Mouse (Mus musculus) liver, embryonic 11.5 days (tissue): ENCODE measurements at regions not wholly inside any gene's neighbourhood (a gene's known extent, or its start where the extent isn't known, plus 50 kb on each side); places are given as distances from the start of the nearest gene placed in this dataset.
A peak's percentile ranks its signal among the peaks of the same experiment; 100 is the strongest.
"Not testable (repeated sequence)": the region's sequence is repeated elsewhere in the genome, so short reads cannot be mapped to it uniquely, and the experiment has no call there.

ENCODE experiments used
- ATAC-seq: fragments of 200-750 bp; cut with Nextera tagmentation; replicated peaks from 2 replicates; pipeline ENCODE4 v1.8.0; 2017; ENCODE audit warnings: moderate number of reproducible peaks, mild to moderate bottlenecking, moderate TSS enrichment, moderate library complexity; ENCODE audit not compliant: low FRiP score
- DNase-seq: peaks from one replicate; pipeline ENCODE4 v3.0.0-alpha.2; 2017; ENCODE audit warnings: low spot score
- H3K27ac ChIP-seq: fragments of 300-500 bp; sonication (generic); 2 replicates; pipeline ENCODE4 v1.5.1; 2014; ENCODE audit warnings: mild to moderate bottlenecking, low read depth, low read length, control low read depth
- H3K27me3 ChIP-seq: fragments of 300-500 bp; sonication (generic); replicated peaks from 2 replicates; pipeline ENCODE4 v1.6.1; 2014; ENCODE audit warnings: low read length, mixed read lengths; ENCODE audit not compliant: control insufficient read depth, insufficient read depth
- H3K36me3 ChIP-seq: fragments of 300-500 bp; sonication (generic); 2 replicates; pipeline ENCODE4 v1.6.1; 2014; ENCODE audit warnings: mild to moderate bottlenecking, low read length, moderate library complexity, mixed read lengths; ENCODE audit not compliant: control insufficient read depth, insufficient read depth
- H3K4me1 ChIP-seq: fragments of 300-500 bp; sonication (generic); replicated peaks from 2 replicates; pipeline ENCODE4 v1.6.1; 2014; ENCODE audit warnings: low read length, mixed read lengths; ENCODE audit not compliant: control insufficient read depth, insufficient read depth
- H3K4me2 ChIP-seq: fragments of 300-500 bp; sonication (generic); 2 replicates; pipeline ENCODE4 v1.6.1; 2014; ENCODE audit warnings: mild to moderate bottlenecking, control low read depth, moderate library complexity
- H3K4me3 ChIP-seq: fragments of 300-500 bp; sonication (generic); 2 replicates; pipeline ENCODE4 v1.5.1; 2014; ENCODE audit warnings: low read depth, low read length, control low read depth
- H3K9ac ChIP-seq: fragments of 300-500 bp; sonication (generic); 2 replicates; pipeline ENCODE4 v1.6.1; 2014; ENCODE audit warnings: low read depth, low read length, control low read depth
- H3K9me3 ChIP-seq: fragments of 300-500 bp; sonication (generic); 2 replicates; pipeline ENCODE4 v1.6.1; 2016; ENCODE audit warnings: low read length, inconsistent platforms, mixed read lengths; ENCODE audit not compliant: control insufficient read depth
- WGBS: fragments of 180-500 bp; shearing (Covaris S2); extraction: QIAGEN DNeasy Blood & Tissue Kit; methylation state at CpG from one replicate; pipeline ENCODE4 v1.1.7; 2014; 5-methylcytosine and 5-hydroxymethylcytosine counted together

GRCm38 (mm10) chr7:129764456-129764970 lies 172.8 kb downstream of the Wdr11 start:
- H3K27me3 ChIP-seq = no peaks in the 10 kb centered on the region
- H3K4me2 ChIP-seq = no peak overlapping the region
- H3K27ac ChIP-seq = no peak overlapping the region; the same call in 1 of the 2 replicates
- no peak overlapping the region for H3K4me3 ChIP-seq
- no peak for DNase-seq
- WGBS = 91% methylated on average over 5 of the region's 5 CpGs
- H3K9ac ChIP-seq = no peak overlapping the region
- no peak for ATAC-seq
- no peaks in the 10 kb centered on the region for H3K4me1 ChIP-seq
- H3K9me3 ChIP-seq = no peaks in the 10 kb centered on the region
- no peaks in the 10 kb centered on the region for H3K36me3 ChIP-seq

- Histone ChIP-seq H3K36me3 (no peaks in the 10 kb centered on the region), H3K4me2 (no peak overlapping the region), H3K4me1 (no peaks in the 10 kb centered on the region), H3K4me3 (no peak overlapping the region), H3K27me3 (no peaks in the 10 kb centered on the region), H3K27ac (no peak overlapping the region), H3K9me3 (no peaks in the 10 kb centered on the region), H3K9ac (no peak overlapping the region)
- 87% methylated on average over 7 of the region's 7 CpGs for WGBS
- ATAC-seq (no peak), DNase-seq (no peak)
Observed at GRCm38 (mm10) chr7:129765681-129766080, 174.0 kb downstream of the Wdr11 start.

- 70% methylated on average over 6 of the region's 6 CpGs for WGBS
- Histone ChIP-seq H3K4me1 (no peaks in the 10 kb centered on the region), H3K27me3 (no peaks in the 10 kb centered on the region), H3K36me3 (no peaks in the 10 kb centered on the region), H3K9ac (no peak overlapping the region), H3K4me3 (no peak overlapping the region), H3K9me3 (no peaks in the 10 kb centered on the region), H3K4me2 (no peak overlapping the region), H3K27ac (no peak overlapping the region)
- ATAC-seq (no peak), DNase-seq (no peak)
Observed at GRCm38 (mm10) chr7:129766087-129766834, 174.6 kb downstream of the Wdr11 start.

- not testable (repeated sequence) for H3K27ac ChIP-seq, H3K27me3 ChIP-seq, H3K9ac ChIP-seq, ATAC-seq, H3K36me3 ChIP-seq, H3K4me3 ChIP-seq, DNase-seq, H3K9me3 ChIP-seq, H3K4me2 ChIP-seq, H3K4me1 ChIP-seq
- 69% methylated on average over 1 of the region's 1 CpGs for WGBS
Observed at GRCm38 (mm10) chr7:129769673-129770072, 178.0 kb downstream of the Wdr11 start.

- DNase-seq = no peak
- no peak overlapping the region for H3K4me3 ChIP-seq
- no peak overlapping the region for H3K9ac ChIP-seq
- no peaks in the 10 kb centered on the region for H3K4me1 ChIP-seq
- no peak overlapping the region for H3K27ac ChIP-seq
- H3K4me2 ChIP-seq = no peak overlapping the region
- no peaks in the 10 kb centered on the region for H3K36me3 ChIP-seq
- no peak for ATAC-seq
- WGBS = 70% methylated on average over 2 of the region's 2 CpGs
- H3K27me3 ChIP-seq = no peaks in the 10 kb centered on the region
- H3K9me3 ChIP-seq = no peaks in the 10 kb centered on the region
Observed at GRCm38 (mm10) chr7:129771876-129772275, 180.2 kb downstream of the Wdr11 start.

GRCm38 (mm10) chr7:129772540-129773331 lies 181.1 kb downstream of the Wdr11 start:
- Histone ChIP-seq H3K4me3 (no peak overlapping the region), H3K9me3 (no peaks in the 10 kb centered on the region), H3K4me2 (no peak overlapping the region), H3K9ac (no peak overlapping the region), H3K4me1 (no peaks in the 10 kb centered on the region), H3K36me3 (no peaks in the 10 kb centered on the region), H3K27ac (no peak overlapping the region), H3K27me3 (no peaks in the 10 kb centered on the region)
- no peak for ATAC-seq
- DNase-seq = no peak
- 75% methylated on average over 11 of the region's 11 CpGs for WGBS

GRCm38 (mm10) chr7:129774261-129774861 lies 182.7 kb downstream of the Wdr11 start:
- WGBS = 12% methylated on average over 17 of the region's 17 CpGs
- no peaks in the 10 kb centered on the region for H3K36me3 ChIP-seq
- no peaks in the 10 kb centered on the region for H3K9me3 ChIP-seq
- DNase-seq (no peak), ATAC-seq (no peak)
- no peak overlapping the region for H3K27ac ChIP-seq
- H3K9ac ChIP-seq = no peak overlapping the region
- no peaks in the 10 kb centered on the region for H3K27me3 ChIP-seq
- peak overlapping the region; percentile 25; the same call in 1 of the 2 replicates for H3K4me2 ChIP-seq
- no peaks in the 10 kb centered on the region for H3K4me1 ChIP-seq
- no peak overlapping the region for H3K4me3 ChIP-seq

GRCm38 (mm10) chr7:129775189-129775588 lies 183.5 kb downstream of the Wdr11 start:
- ATAC-seq = no peak
- no peak overlapping the region for H3K27ac ChIP-seq

More at GRCm38 (mm10) chr7:129775189-129775588, 183.5 kb downstream of the Wdr11 start:
- no peaks in the 10 kb centered on the region for H3K36me3 ChIP-seq
- DNase-seq = no peak
- WGBS = 80% methylated on average over 11 of the region's 11 CpGs
- no peaks in the 10 kb centered on the region for H3K27me3 ChIP-seq
- no peak overlapping the region for H3K4me2 ChIP-seq
- no peak overlapping the region for H3K4me3 ChIP-seq
- H3K9ac ChIP-seq = no peak overlapping the region
- H3K9me3 ChIP-seq = no peaks in the 10 kb centered on the region
- H3K4me1 ChIP-seq = no peaks in the 10 kb centered on the region
